Mouse (Mus musculus) spleen, postnatal 0 days (tissue): Measurements from ENCODE around the gene Rhoa. TPM values are rescaled to one million over a fixed set of nuclear protein-coding genes. Genes with fewer than 3 reads are reported as not detected.

ENCODE experiments used
- polyA plus RNA-seq: library from polyadenylated mRNA; unstranded; fragments of >200 nt; fragmentation: Nextera tagmentation; extraction: Ambion mirVana; gene quantifications from 2 replicates; pipeline ENCODE4 v1.2.1, GENCODE M21; 2015

Rhoa gene
- 256 and 274 TPM in 2 replicates for polyA plus RNA-seq

GRCm38 (mm10) chr9:108305629-108306520 is at the start of gene Rhoa, which contains the start of gene Tcta:
Rhoa (plus strand) TSS chr9:108306129.
Tcta (minus strand) TSS chr9:108306160.

GRCm38 (mm10) chr9:108263690-108264190 is 42.2 kb upstream of the Rhoa start, which contains the start of gene Dag1:
Dag1 (minus strand) TSS chr9:108263958.

GRCm38 (mm10) chr9:108290016-108290750 is 15.7 kb upstream of the Rhoa start, which contains the start of gene Nicn1:
Nicn1 (plus strand) TSS chr9:108290429.

GRCm38 (mm10) chr9:108296453-108297355 is 9.2 kb upstream of the Rhoa start, which contains the start of gene Amt:
Amt (plus strand) TSS chr9:108296853.

GRCm38 (mm10) chr9:108338886-108339781 is 33.2 kb downstream of the Rhoa start, which contains the start of gene Gpx1:
Gpx1 (plus strand) TSS chr9:108338903.

GRCm38 (mm10) chr9:108347540-108348289 is 41.8 kb downstream of the Rhoa start, which contains the start of gene Usp4:
Usp4 (plus strand) TSS chr9:108347853.

Other genes with a start within 250 kb of the Rhoa start
- 3.4 and 4.5 TPM in 2 replicates for gene Mst1, start 225.7 kb upstream of the Rhoa start, polyA plus RNA-seq
- 90.1 and 92.6 TPM in 2 replicates for gene Rnf123, start 222.8 kb upstream of the Rhoa start, polyA plus RNA-seq
- gene Apeh, start 211.5 kb upstream of the Rhoa start, polyA plus RNA-seq = 130 and 136 TPM in 2 replicates
- 2.9 TPM in 2 replicates for gene Bsn, start 115.7 kb upstream of the Rhoa start, polyA plus RNA-seq
- gene Dag1, start 42.2 kb upstream of the Rhoa start, polyA plus RNA-seq = 16.9 and 19.2 TPM in 2 replicates
- gene Nicn1, start 15.7 kb upstream of the Rhoa start, polyA plus RNA-seq = 5.2 and 6.5 TPM in 2 replicates
- gene Amt, start 9.3 kb upstream of the Rhoa start, polyA plus RNA-seq = 1.3 and 1.7 TPM in 2 replicates
- 16.6 and 19.3 TPM in 2 replicates for gene Tcta, start within 50 bp of the Rhoa start, polyA plus RNA-seq
- gene Gpx1, start 32.8 kb downstream of the Rhoa start, polyA plus RNA-seq = 5,787 and 6,504 TPM in 2 replicates
- 61.2 and 62.7 TPM in 2 replicates for gene Usp4, start 41.7 kb downstream of the Rhoa start, polyA plus RNA-seq
- gene 1700102P08Rik, start 86.7 kb downstream of the Rhoa start, polyA plus RNA-seq = 0.54 and 0.85 TPM in 2 replicates
- gene Ccdc36, start 122.4 kb downstream of the Rhoa start, polyA plus RNA-seq = 0.32 and 0.34 TPM in 2 replicates
- not detected in 2 replicates for gene BC048562, start 130.4 kb downstream of the Rhoa start, polyA plus RNA-seq
- gene Ccdc71, start 154.4 kb downstream of the Rhoa start, polyA plus RNA-seq = 20.1 and 25.2 TPM in 2 replicates
- gene Klhdc8b, start 155.5 kb downstream of the Rhoa start, polyA plus RNA-seq = 16.0 and 20.4 TPM in 2 replicates
- gene Lamb2, start 173.6 kb downstream of the Rhoa start, polyA plus RNA-seq = 8.5 and 13.8 TPM in 2 replicates
- 26.9 and 32.9 TPM in 2 replicates for gene Usp19, start 184.5 kb downstream of the Rhoa start, polyA plus RNA-seq
- 66.4 and 70.2 TPM in 2 replicates for gene Qars, start 201.6 kb downstream of the Rhoa start, polyA plus RNA-seq
- gene Qrich1, start 210.7 kb downstream of the Rhoa start, polyA plus RNA-seq = 44.9 and 46.3 TPM in 2 replicates